Mouse (Mus musculus): ENCODE data around the gene Fam120a. TPM values are rescaled to one million over a fixed set of nuclear protein-coding genes. Genes with fewer than 3 reads are reported as not detected.

The Fam120a gene
- polyA plus RNA-seq, 1 experiment from 2014 or later: 13.3 TPM

GRCm38 (mm10) chr13:48853475-48853874 lies 114.3 kb downstream of the Fam120a start:
- DNase-seq: no peak

GRCm38 (mm10) chr13:48852859-48853258 lies 115.0 kb downstream of the Fam120a start:
- TF ChIP-seq EP300 (IDR thresholded peaks at IDR 0.05; ENCODE audit: low read depth) (no peak), CTCF (IDR thresholded peaks at IDR 0.05; ENCODE audit: low read depth) (peak; percentile 65)
- no peaks in the 10 kb centered on the region for H3K36me3 ChIP-seq (replicated peaks; ENCODE audit: insufficient read depth, low read length)
- no peak overlapping the region for H3K4me3 ChIP-seq (ENCODE audit: low read depth, low read length)
- no peaks in the 10 kb centered on the region for H3K9me3 ChIP-seq (ENCODE audit: low read length)
- peaks cover 16% of the 10 kb centered on the region for H3K4me1 ChIP-seq (ENCODE audit: insufficient read depth)
- 54% methylated on average over 3 of the region's 3 CpGs for WGBS (ENCODE audit: insufficient replicate concordance)
- H3K9ac ChIP-seq (replicated peaks): no peak overlapping the region
- no peak overlapping the region for H3K27ac ChIP-seq (ENCODE audit: low read depth)
- H3K4me2 ChIP-seq (ENCODE audit: low read depth, low read length): no peak overlapping the region
- ATAC-seq: 0 out of 2 replicates have a peak, but pooled peaks have one; percentile 33
- no peaks in the 10 kb centered on the region for H3K27me3 ChIP-seq (ENCODE audit: insufficient read depth, low read length)
- DNase-seq: no peak

More at GRCm38 (mm10) chr13:48853475-48853874, 114.3 kb downstream of the Fam120a start:
- Histone ChIP-seq H3K4me3 (ENCODE audit: low read depth, low read length) (no peak overlapping the region), H3K27me3 (ENCODE audit: insufficient read depth, low read length) (no peaks in the 10 kb centered on the region), H3K4me1 (ENCODE audit: insufficient read depth) (peaks cover 20% of the 10 kb centered on the region), H3K9ac (replicated peaks) (no peak overlapping the region), H3K27ac (ENCODE audit: low read depth) (0 out of 2 replicates have a peak overlapping the region, but pooled peaks have one; percentile 18), H3K4me2 (ENCODE audit: low read depth, low read length) (no peak overlapping the region), H3K9me3 (ENCODE audit: low read length) (no peaks in the 10 kb centered on the region), H3K36me3 (replicated peaks; ENCODE audit: insufficient read depth, low read length) (no peaks in the 10 kb centered on the region)
- TF ChIP-seq EP300 (IDR thresholded peaks at IDR 0.05; ENCODE audit: low read depth): no peak
- TF ChIP-seq CTCF (IDR thresholded peaks at IDR 0.05; ENCODE audit: low read depth): no peak
- 26% methylated on average over 2 of the region's 2 CpGs for WGBS (ENCODE audit: insufficient replicate concordance)
- 0 out of 2 replicates have a peak, but pooled peaks have one; percentile 33 for ATAC-seq

GRCm38 (mm10) chr13:48851719-48852118 lies 116.1 kb downstream of the Fam120a start:
- H3K36me3 ChIP-seq (replicated peaks; ENCODE audit: insufficient read depth, low read length): no peaks in the 10 kb centered on the region
- TF ChIP-seq CTCF (IDR thresholded peaks at IDR 0.05; ENCODE audit: low read depth) (no peak), EP300 (IDR thresholded peaks at IDR 0.05; ENCODE audit: low read depth) (no peak)
- H3K27ac ChIP-seq (ENCODE audit: low read depth): no peak overlapping the region
- H3K4me1 ChIP-seq (ENCODE audit: insufficient read depth): peaks cover 16% of the 10 kb centered on the region
- 77% methylated on average over 5 of the region's 5 CpGs for WGBS (ENCODE audit: insufficient replicate concordance)
- no peak for DNase-seq
- H3K27me3 ChIP-seq (ENCODE audit: insufficient read depth, low read length): no peaks in the 10 kb centered on the region
- no peak overlapping the region for H3K4me2 ChIP-seq (ENCODE audit: low read depth, low read length)
- H3K9ac ChIP-seq (replicated peaks): no peak overlapping the region
- ATAC-seq: no peak
- no peak overlapping the region for H3K4me3 ChIP-seq (ENCODE audit: low read depth, low read length)
- no peaks in the 10 kb centered on the region for H3K9me3 ChIP-seq (ENCODE audit: low read length)

- H3K36me3 ChIP-seq (replicated peaks; ENCODE audit: insufficient read depth, low read length): no peaks in the 10 kb centered on the region
- H3K4me3 ChIP-seq (ENCODE audit: low read depth, low read length): no peak overlapping the region
Measured at GRCm38 (mm10) chr13:48850771-48851170, 117.0 kb downstream of the Fam120a start.

GRCm38 (mm10) chr13:48850326-48850725 lies 117.5 kb downstream of the Fam120a start:
- DNase-seq (no peak), ATAC-seq (no peak)
- H3K27me3 ChIP-seq (ENCODE audit: insufficient read depth, low read length): no peaks in the 10 kb centered on the region
- no peak for TF ChIP-seq EP300 (IDR thresholded peaks at IDR 0.05; ENCODE audit: low read depth)
- no peak for TF ChIP-seq CTCF (IDR thresholded peaks at IDR 0.05; ENCODE audit: low read depth)
- no peak overlapping the region for H3K4me3 ChIP-seq (ENCODE audit: low read depth, low read length)
- peaks cover 19% of the 10 kb centered on the region for H3K4me1 ChIP-seq (ENCODE audit: insufficient read depth)
- WGBS (ENCODE audit: insufficient replicate concordance): 83% methylated on average over 2 of the region's 2 CpGs
- no peak overlapping the region for H3K4me2 ChIP-seq (ENCODE audit: low read depth, low read length)
- no peak overlapping the region for H3K9ac ChIP-seq (replicated peaks)
- H3K36me3 ChIP-seq (replicated peaks; ENCODE audit: insufficient read depth, low read length): no peaks in the 10 kb centered on the region
- no peak overlapping the region for H3K27ac ChIP-seq (ENCODE audit: low read depth)
- no peaks in the 10 kb centered on the region for H3K9me3 ChIP-seq (ENCODE audit: low read length)

More at GRCm38 (mm10) chr13:48850771-48851170, 117.0 kb downstream of the Fam120a start:
- Histone ChIP-seq H3K4me2 (ENCODE audit: low read depth, low read length) (no peak overlapping the region), H3K27me3 (ENCODE audit: insufficient read depth, low read length) (no peaks in the 10 kb centered on the region), H3K4me1 (ENCODE audit: insufficient read depth) (peaks cover 16% of the 10 kb centered on the region), H3K9ac (replicated peaks) (no peak overlapping the region), H3K27ac (ENCODE audit: low read depth) (no peak overlapping the region), H3K9me3 (ENCODE audit: low read length) (no peaks in the 10 kb centered on the region)
- no peak for DNase-seq
- 88% methylated on average over 8 of the region's 8 CpGs for WGBS (ENCODE audit: insufficient replicate concordance)
- TF ChIP-seq CTCF (IDR thresholded peaks at IDR 0.05; ENCODE audit: low read depth) (no peak), EP300 (IDR thresholded peaks at IDR 0.05; ENCODE audit: low read depth) (no peak)
- no peak for ATAC-seq

- TF ChIP-seq CTCF (IDR thresholded peaks at IDR 0.05; ENCODE audit: low read depth): no peak
- no peak for TF ChIP-seq EP300 (IDR thresholded peaks at IDR 0.05; ENCODE audit: low read depth)
- no peak for DNase-seq
- no peak overlapping the region for H3K4me3 ChIP-seq (ENCODE audit: low read depth, low read length)
- ATAC-seq: no peak
- WGBS (ENCODE audit: insufficient replicate concordance): 47% methylated on average over 3 of the region's 3 CpGs
- no peak overlapping the region for H3K27ac ChIP-seq (ENCODE audit: low read depth)
- H3K36me3 ChIP-seq (replicated peaks; ENCODE audit: insufficient read depth, low read length): no peaks in the 10 kb centered on the region
- no peaks in the 10 kb centered on the region for H3K27me3 ChIP-seq (ENCODE audit: insufficient read depth, low read length)
- H3K9me3 ChIP-seq (ENCODE audit: low read length): no peaks in the 10 kb centered on the region
- peaks cover 19% of the 10 kb centered on the region for H3K4me1 ChIP-seq (ENCODE audit: insufficient read depth)
- H3K4me2 ChIP-seq (ENCODE audit: low read depth, low read length): no peak overlapping the region
- H3K9ac ChIP-seq (replicated peaks): no peak overlapping the region
Measured at GRCm38 (mm10) chr13:48849155-48849554, 118.7 kb downstream of the Fam120a start.
